11 mouse cellular contexts compared by ENCODE assay signal in the genomic region with DNA sequence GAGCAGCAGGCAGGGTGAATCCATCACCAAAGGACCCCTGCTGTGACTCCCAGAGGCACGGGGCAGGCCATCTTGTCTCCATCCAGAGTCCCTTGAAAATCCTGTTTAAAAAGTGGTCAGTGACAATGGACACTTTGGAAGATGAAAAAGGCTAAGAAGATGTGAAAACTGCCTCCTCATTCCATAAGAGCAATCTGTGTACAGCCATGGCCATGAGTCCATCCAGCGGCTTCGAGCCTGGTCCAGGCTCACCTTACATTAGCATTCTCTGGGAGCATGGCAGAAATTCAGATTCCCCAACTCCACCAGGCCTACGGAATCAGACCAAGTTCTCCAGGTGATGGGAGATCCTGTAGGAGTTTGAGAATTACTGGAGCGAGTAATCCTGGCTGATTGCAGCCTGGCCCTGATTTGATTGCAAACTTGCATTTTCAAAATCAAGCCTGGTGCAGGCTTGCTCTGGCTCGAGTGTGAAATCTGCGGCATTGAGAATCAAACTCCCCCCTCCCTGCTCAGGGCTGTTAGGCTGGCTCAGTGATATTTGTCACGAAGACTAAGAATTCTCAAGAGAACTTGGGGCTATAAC. TPM values are rescaled to one million over a fixed set of nuclear protein-coding genes. Genes with fewer than 3 reads are reported as not detected.
DNase-seq lines count a peak whose midpoint lies in the region; ATAC-seq and TF ChIP-seq lines count a peak whose summit lies in the region.
"Had no signal": no experiment of that assay in that cellular context is flagged by ENCODE, and none has a peak within 500 bp of the region (broad histone marks: within the 10 kb centered on the region; RNA-seq: fewer than 3 reads in every experiment).

No protein-coding gene starts in this region.

- peaks cover 19% of the 10 kb centered on the region for H3K4me1 ChIP-seq in kidney, embryonic 14.5 days (ENCODE audit: control insufficient read depth, insufficient read depth, low read length)
- peaks cover 35% of the 10 kb centered on the region for H3K4me1 ChIP-seq in forebrain, embryonic 13.5 days
- H3K4me1 ChIP-seq in midbrain, embryonic 10.5 days: peaks cover 36% of the 10 kb centered on the region
- peaks cover 23% of the 10 kb centered on the region for H3K4me1 ChIP-seq in olfactory bulb, adult 2 months (ENCODE audit: control insufficient read depth, insufficient read depth, low read length)

- H3K9me3 ChIP-seq in kidney, embryonic 14.5 days (ENCODE audit: control insufficient read depth, low read length): no peaks in the 10 kb centered on the region
- H3K9me3 ChIP-seq in forebrain, embryonic 13.5 days (replicated peaks): no peaks in the 10 kb centered on the region
- no peaks in the 10 kb centered on the region for H3K9me3 ChIP-seq in midbrain, embryonic 10.5 days (replicated peaks)
- H3K9me3 ChIP-seq: heart, embryonic 15.5 days had no signal

- no peak for DNase-seq in kidney, adult 11 months
- DNase-seq in midbrain, embryonic 10.5 days (ENCODE audit: low spot score): peak; percentile 28
- DNase-seq in lung, adult 18-20 months: no peak
- no peak for DNase-seq in lung, postnatal 10 days
- no peak for DNase-seq in left cerebral cortex, adult 18-20 months (ENCODE audit: low spot score in 2 of 2)
- DNase-seq: liver, postnatal 0 days; right cerebral cortex, postnatal 25 days had no signal

- no peaks in the 10 kb centered on the region for H3K27me3 ChIP-seq in kidney, embryonic 14.5 days (ENCODE audit: control insufficient read depth, insufficient read depth, low read length)
- no peaks in the 10 kb centered on the region for H3K27me3 ChIP-seq in forebrain, embryonic 13.5 days
- H3K27me3 ChIP-seq in midbrain, embryonic 10.5 days (ENCODE audit: low read depth, poor library complexity, severe bottlenecking): no peaks in the 10 kb centered on the region
- H3K27me3 ChIP-seq: heart, embryonic 15.5 days had no signal

- peak overlapping the region; percentile 57; the same call in 1 of the 2 replicates for H3K27ac ChIP-seq in kidney, embryonic 14.5 days (ENCODE audit: low read depth, low read length)
- peak overlapping the region; percentile 96 for H3K27ac ChIP-seq in forebrain, embryonic 13.5 days
- peak overlapping the region; percentile 97 for H3K27ac ChIP-seq in midbrain, embryonic 10.5 days (replicated peaks)
- peak overlapping the region; percentile 94 for H3K27ac ChIP-seq in olfactory bulb, adult 2 months (ENCODE audit: insufficient read depth, low read depth, low read length)

- H3K36me3 ChIP-seq in kidney, embryonic 14.5 days (ENCODE audit: control insufficient read depth, insufficient read depth, low read length): no peaks in the 10 kb centered on the region
- no peaks in the 10 kb centered on the region for H3K36me3 ChIP-seq in forebrain, embryonic 13.5 days (ENCODE audit: poor library complexity, severe bottlenecking)
- H3K36me3 ChIP-seq in midbrain, embryonic 10.5 days: no peaks in the 10 kb centered on the region
- H3K36me3 ChIP-seq: heart, embryonic 15.5 days had no signal

- no peak overlapping the region for H3K4me3 ChIP-seq in kidney, embryonic 14.5 days (ENCODE audit: low read length)
- no peak overlapping the region for H3K4me3 ChIP-seq in forebrain, embryonic 13.5 days
- no peak overlapping the region for H3K4me3 ChIP-seq in midbrain, embryonic 10.5 days
- no peak overlapping the region for H3K4me3 ChIP-seq in olfactory bulb, adult 2 months (ENCODE audit: insufficient read depth, low read depth, low read length)

- WGBS in kidney, embryonic 14.5 days: 60% methylated on average over 8 of the region's 8 CpGs
- WGBS in forebrain, embryonic 13.5 days: 73% methylated on average over 8 of the region's 8 CpGs
- WGBS in midbrain, embryonic 10.5 days: 65% methylated on average over 8 of the region's 8 CpGs
- WGBS in olfactory bulb, adult 2 months: 59% methylated on average over 8 of the region's 8 CpGs

- ATAC-seq in kidney, embryonic 14.5 days (ENCODE audit: low FRiP score, low TSS enrichment): no peak
- no peak for ATAC-seq in forebrain, embryonic 13.5 days

- no peak overlapping the region for H3K4me2 ChIP-seq in kidney, embryonic 14.5 days (replicated peaks; ENCODE audit: low read depth, low read length)
- H3K4me2 ChIP-seq in forebrain, embryonic 13.5 days: no peak overlapping the region

- no peak for TF ChIP-seq POLR2A in olfactory bulb, adult 2 months (IDR thresholded peaks at IDR 0.05; ENCODE audit: insufficient read depth, low read depth, low read length)

- H3K9ac ChIP-seq in kidney, embryonic 14.5 days (ENCODE audit: low read depth, low read length): no peak overlapping the region
- H3K9ac ChIP-seq in forebrain, embryonic 13.5 days: no peak overlapping the region

- no peak for TF ChIP-seq CTCF in olfactory bulb, adult 2 months (IDR thresholded peaks at IDR 0.05; ENCODE audit: insufficient read depth, low read depth, low read length)

RNA-seq across cellular contexts. Expression of a gene that starts 42.6 kb away (rescaled TPM):
- 0.51 and 0.99 TPM in 2 replicates for polyA plus RNA-seq in kidney, embryonic 14.5 days (2014; fragmentation: Nextera tagmentation; extraction: Ambion mirVana)
- 0.37 and 0.96 TPM in 2 replicates for polyA plus RNA-seq in forebrain, embryonic 13.5 days (2015; fragmentation: Nextera tagmentation; extraction: Ambion mirVana)
- 0.31 and 0.34 TPM in 2 replicates for polyA plus RNA-seq in midbrain, embryonic 10.5 days (2016; fragmentation: Nextera tagmentation; extraction: Ambion mirVana)
- not detected in 2 replicates for polyA plus RNA-seq in olfactory bulb, adult 2 months (2012; ENCODE audit: insufficient read depth, insufficient read length, low replicate concordance, missing spikeins)
- not detected for total RNA-seq in left cerebral cortex, adult 18-20 months (2021)

Comparison
In these comparisons a context has a peak if more than half of its experiments do, and no peak if none do; other contexts are left out.
1. RNA of a gene that starts 42.6 kb away (polyA plus RNA-seq): not detected in olfactory bulb, adult 2 months; 0.37 to 0.96 TPM in forebrain, embryonic 13.5 days, 0.51 to 0.99 TPM in kidney, embryonic 14.5 days and 0.31 to 0.34 TPM in midbrain, embryonic 10.5 days; every median in the first group is over 10 times any median in the second.
2. Peak in every context shown above with its lines, with median percentiles within 50 percentile points of each other: H3K27ac ChIP-seq.